Mouse (Mus musculus): ENCODE data around the gene Capsl. TPM values are rescaled to one million over a fixed set of nuclear protein-coding genes. Genes with fewer than 3 reads are reported as not detected.

The Capsl gene
- polyA plus RNA-seq, 1 experiment from 2014 or later: 2.5 TPM

DNA sequence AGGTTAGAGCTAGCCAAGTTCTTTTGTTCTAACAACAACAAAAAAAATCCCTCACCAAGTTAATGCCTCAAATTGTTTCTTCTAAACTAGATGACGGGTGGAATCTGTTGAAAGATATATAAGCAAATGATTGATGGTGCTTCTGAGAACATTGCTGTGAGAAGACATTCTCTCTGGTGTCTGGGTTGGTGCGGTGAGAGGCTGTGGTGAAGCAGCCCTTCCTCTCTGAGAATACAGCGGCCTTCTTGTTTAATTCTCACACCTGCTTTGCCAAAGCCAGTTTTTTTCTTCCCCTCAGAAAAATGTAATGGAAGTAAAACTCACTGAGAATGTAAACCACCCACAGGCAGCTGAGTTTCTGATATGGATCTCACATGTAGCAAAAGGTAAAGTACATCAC, 36.3 kb downstream of the Capsl start:
- no peak overlapping the region for H3K4me2 ChIP-seq (replicated peaks; ENCODE audit: low read depth)
- ATAC-seq: no peak
- no peaks in the 10 kb centered on the region for H3K9me3 ChIP-seq (ENCODE audit: control insufficient read depth)
- 32% methylated on average over 3 of the region's 3 CpGs for WGBS
- H3K27ac ChIP-seq (ENCODE audit: low read depth, low read length): no peak overlapping the region
- TF ChIP-seq CTCF (IDR thresholded peaks at IDR 0.05; ENCODE audit: low read depth): no peak
- no peaks in the 10 kb centered on the region for H3K27me3 ChIP-seq (replicated peaks; ENCODE audit: control insufficient read depth, insufficient read depth, low read length)
- no peaks in the 10 kb centered on the region for H3K36me3 ChIP-seq (ENCODE audit: control insufficient read depth, insufficient read depth)
- no peaks in the 10 kb centered on the region for H3K4me1 ChIP-seq (replicated peaks; ENCODE audit: control insufficient read depth, insufficient read depth, low read length)
- no peak overlapping the region for H3K9ac ChIP-seq (ENCODE audit: low read depth, low read length)
- H3K4me3 ChIP-seq (ENCODE audit: low read depth, low read length): no peak overlapping the region

DNA sequence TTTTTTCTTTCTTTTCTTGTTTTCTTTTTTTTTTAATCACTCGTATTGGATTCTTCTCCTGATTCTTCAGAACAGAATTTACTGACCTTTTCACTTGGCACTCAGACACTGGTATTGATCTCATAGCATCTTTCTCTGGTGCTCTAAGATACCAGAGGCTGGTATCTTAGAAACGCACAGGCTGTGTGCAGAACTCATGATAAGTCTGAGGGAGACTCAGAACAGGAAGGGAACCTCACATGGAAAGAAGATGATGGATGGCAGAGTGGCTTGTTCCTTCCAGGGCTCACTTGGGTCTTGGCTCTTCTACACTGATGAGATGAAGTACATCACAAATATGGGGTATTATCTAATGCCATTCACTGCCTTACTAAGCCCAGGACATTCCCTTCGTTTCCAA, 36.8 kb downstream of the Capsl start:
- ATAC-seq: no peak
- no peak overlapping the region for H3K9ac ChIP-seq (ENCODE audit: low read depth, low read length)
- no peak overlapping the region for H3K27ac ChIP-seq (ENCODE audit: low read depth, low read length)
- no peaks in the 10 kb centered on the region for H3K4me1 ChIP-seq (replicated peaks; ENCODE audit: control insufficient read depth, insufficient read depth, low read length)
- no peaks in the 10 kb centered on the region for H3K9me3 ChIP-seq (ENCODE audit: control insufficient read depth)
- WGBS: 56% methylated on average over 3 of the region's 3 CpGs
- no peak overlapping the region for H3K4me3 ChIP-seq (ENCODE audit: low read depth, low read length)
- H3K36me3 ChIP-seq (ENCODE audit: control insufficient read depth, insufficient read depth): no peaks in the 10 kb centered on the region
- TF ChIP-seq CTCF (IDR thresholded peaks at IDR 0.05; ENCODE audit: low read depth): no peak
- H3K4me2 ChIP-seq (replicated peaks; ENCODE audit: low read depth): no peak overlapping the region
- H3K27me3 ChIP-seq (replicated peaks; ENCODE audit: control insufficient read depth, insufficient read depth, low read length): no peaks in the 10 kb centered on the region

DNA sequence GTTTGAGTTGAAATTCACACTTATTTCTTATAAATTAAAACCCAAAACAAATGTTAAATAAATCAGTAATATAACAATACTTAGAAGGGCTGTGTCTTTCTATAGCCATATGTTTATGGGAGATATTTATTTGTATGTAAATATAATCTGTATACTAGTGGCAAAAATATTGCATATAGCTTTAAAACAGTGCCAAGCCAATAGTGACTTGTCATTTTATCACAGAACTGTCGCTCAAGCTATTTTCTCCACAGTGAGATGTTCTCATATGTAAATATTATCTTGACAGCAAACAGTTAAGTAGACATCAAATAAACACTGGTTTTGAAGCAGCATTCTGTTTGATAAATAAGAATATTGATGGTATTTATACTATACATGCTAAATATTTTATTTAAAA, 37.4 kb downstream of the Capsl start:
- no peak for TF ChIP-seq CTCF (IDR thresholded peaks at IDR 0.05; ENCODE audit: low read depth)
- Histone ChIP-seq H3K27ac (ENCODE audit: low read depth, low read length) (no peak overlapping the region), H3K4me3 (ENCODE audit: low read depth, low read length) (no peak overlapping the region), H3K9ac (ENCODE audit: low read depth, low read length) (no peak overlapping the region), H3K27me3 (replicated peaks; ENCODE audit: control insufficient read depth, insufficient read depth, low read length) (no peaks in the 10 kb centered on the region), H3K4me1 (replicated peaks; ENCODE audit: control insufficient read depth, insufficient read depth, low read length) (no peaks in the 10 kb centered on the region), H3K36me3 (ENCODE audit: control insufficient read depth, insufficient read depth) (no peaks in the 10 kb centered on the region), H3K9me3 (ENCODE audit: control insufficient read depth) (no peaks in the 10 kb centered on the region), H3K4me2 (replicated peaks; ENCODE audit: low read depth) (no peak overlapping the region)
- ATAC-seq: no peak
- WGBS: 76% methylated on average over 1 of the region's 1 CpGs

DNA sequence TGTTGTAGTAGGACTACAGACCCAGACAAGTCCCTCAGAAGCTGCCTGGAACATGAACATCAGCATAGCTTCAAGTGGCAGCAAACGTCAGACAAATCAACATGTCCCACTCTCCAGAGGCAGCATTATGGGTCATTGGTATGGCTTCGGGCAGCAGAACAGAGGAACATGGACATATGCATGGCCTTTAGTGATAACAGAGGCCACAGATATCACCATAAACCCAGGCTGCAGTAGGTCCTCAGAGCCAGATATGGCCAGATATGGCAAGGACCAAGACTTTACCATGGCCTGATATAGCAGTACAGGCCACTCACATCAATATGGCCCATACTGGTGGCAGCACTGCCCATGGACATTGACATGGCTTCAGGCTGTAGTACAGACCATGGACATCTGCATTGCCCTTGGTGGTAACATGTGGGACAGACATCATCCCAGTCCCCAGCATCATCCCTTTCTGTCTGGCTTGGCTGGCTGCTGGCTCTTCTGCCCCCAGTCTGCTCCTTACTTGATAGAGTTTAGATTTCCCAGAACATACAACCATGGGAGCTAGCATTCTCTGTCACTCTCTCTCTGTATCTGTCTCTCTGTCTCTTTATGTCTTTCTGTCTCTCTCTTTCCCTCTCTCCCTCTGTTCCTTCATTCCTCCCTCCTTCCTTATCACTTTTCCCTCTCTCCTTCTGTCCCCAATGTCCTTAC, 53.7 kb downstream of the Capsl start:
- no peaks in the 10 kb centered on the region for H3K27me3 ChIP-seq (replicated peaks; ENCODE audit: control insufficient read depth, insufficient read depth, low read length)
- no peaks in the 10 kb centered on the region for H3K4me1 ChIP-seq (replicated peaks; ENCODE audit: control insufficient read depth, insufficient read depth, low read length)
- H3K36me3 ChIP-seq (ENCODE audit: control insufficient read depth, insufficient read depth): no peaks in the 10 kb centered on the region
- H3K9ac ChIP-seq (ENCODE audit: low read depth, low read length): no peak overlapping the region
- H3K9me3 ChIP-seq (ENCODE audit: control insufficient read depth): no peaks in the 10 kb centered on the region
- ATAC-seq: no peak
- H3K4me2 ChIP-seq (replicated peaks; ENCODE audit: low read depth): no peak overlapping the region
- H3K4me3 ChIP-seq (ENCODE audit: low read depth, low read length): no peak overlapping the region
- WGBS: 89% methylated on average over 2 of the region's 2 CpGs
- TF ChIP-seq CTCF (IDR thresholded peaks at IDR 0.05; ENCODE audit: low read depth): no peak
- H3K27ac ChIP-seq (ENCODE audit: low read depth, low read length): no peak overlapping the region

DNA sequence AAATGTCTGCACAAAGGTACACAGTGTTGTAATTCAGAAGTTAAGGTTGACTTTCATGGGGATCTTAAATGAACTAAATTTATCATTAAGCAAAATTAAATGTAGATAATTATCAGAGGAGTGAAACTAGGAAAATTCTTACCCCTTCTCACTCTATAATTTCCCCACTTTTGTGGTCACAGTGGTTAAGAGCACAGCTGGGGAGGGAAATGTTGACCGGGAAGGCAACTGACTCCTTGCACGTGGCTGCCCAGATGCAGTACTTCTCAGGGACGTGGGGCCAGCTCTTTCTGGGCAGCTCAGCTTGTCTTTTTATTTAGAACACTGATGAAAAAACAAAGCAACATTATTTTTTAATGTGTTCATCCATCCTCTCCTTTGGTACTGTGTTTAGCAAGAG, 56.2 kb downstream of the Capsl start:
- WGBS: 59% methylated on average over 3 of the region's 3 CpGs
- no peak for TF ChIP-seq CTCF (IDR thresholded peaks at IDR 0.05; ENCODE audit: low read depth)

More for the DNA sequence above, 56.2 kb downstream of the Capsl start:
- Histone ChIP-seq H3K27ac (ENCODE audit: low read depth, low read length) (no peak overlapping the region), H3K9me3 (ENCODE audit: control insufficient read depth) (no peaks in the 10 kb centered on the region), H3K4me2 (replicated peaks; ENCODE audit: low read depth) (no peak overlapping the region), H3K36me3 (ENCODE audit: control insufficient read depth, insufficient read depth) (no peaks in the 10 kb centered on the region), H3K9ac (ENCODE audit: low read depth, low read length) (no peak overlapping the region), H3K4me3 (ENCODE audit: low read depth, low read length) (no peak overlapping the region), H3K27me3 (replicated peaks; ENCODE audit: control insufficient read depth, insufficient read depth, low read length) (no peaks in the 10 kb centered on the region), H3K4me1 (replicated peaks; ENCODE audit: control insufficient read depth, insufficient read depth, low read length) (no peaks in the 10 kb centered on the region)
- no peak for ATAC-seq

Other genes with a start within 250 kb of the Capsl start
- not detected in 2 replicates for gene Ugt3a1, start 159.1 kb upstream of the Capsl start, polyA plus RNA-seq (2015; fragmentation: Nextera tagmentation; extraction: Ambion mirVana)
- not detected in 2 replicates for gene Ugt3a2, start 100.5 kb upstream of the Capsl start, polyA plus RNA-seq (2015; fragmentation: Nextera tagmentation; extraction: Ambion mirVana)
- gene Il7r, start 94.1 kb downstream of the Capsl start, polyA plus RNA-seq (2015; fragmentation: Nextera tagmentation; extraction: Ambion mirVana): 0.44 and 0.94 TPM in 2 replicates

Data from intestine, postnatal 0 days (tissue).